Mouse (Mus musculus) midbrain, embryonic 16.5 days (tissue): ENCODE measurements around the gene Pecr. TPM values are rescaled to one million over a fixed set of nuclear protein-coding genes. Genes with fewer than 3 reads are reported as not detected.
A peak's percentile ranks its signal among the peaks of the same experiment; 100 is the strongest.
"Not testable (repeated sequence)": the region's sequence is repeated elsewhere in the genome, so short reads cannot be mapped to it uniquely, and the experiment has no call there.

Experiments used
- ATAC-seq: fragments of 200-750 bp; cut with Nextera tagmentation; 2 replicates; pipeline ENCODE4 v1.8.0; 2017; ENCODE audit warnings: moderate TSS enrichment
- H3K27ac ChIP-seq: fragments of 300-500 bp; sonication (generic); 2 replicates; pipeline ENCODE4 v1.5.1; 2014; ENCODE audit warnings: mild to moderate bottlenecking, low read length, mixed read lengths
- H3K27me3 ChIP-seq: fragments of 300-500 bp; sonication (generic); 2 replicates; pipeline ENCODE4 v1.6.1; 2014; ENCODE audit warnings: low read depth, low read length, mixed read lengths; ENCODE audit not compliant: control insufficient read depth, insufficient read depth
- H3K36me3 ChIP-seq: fragments of 300-500 bp; sonication (generic); 2 replicates; pipeline ENCODE4 v1.6.1; 2014; ENCODE audit warnings: mild to moderate bottlenecking, low read length, moderate library complexity, mixed read lengths; ENCODE audit not compliant: control insufficient read depth, insufficient read depth
- H3K4me1 ChIP-seq: fragments of 300-500 bp; sonication (generic); 2 replicates; pipeline ENCODE4 v1.6.1; 2014; ENCODE audit warnings: mild to moderate bottlenecking, low read length, mixed read lengths; ENCODE audit not compliant: control insufficient read depth, insufficient read depth
- H3K4me2 ChIP-seq: fragments of 300-500 bp; sonication (generic); 2 replicates; pipeline ENCODE4 v1.6.1; 2014; ENCODE audit warnings: mild to moderate bottlenecking, low read length, mixed read lengths
- H3K4me3 ChIP-seq: fragments of 300-500 bp; sonication (generic); 2 replicates; pipeline ENCODE4 v1.5.1; 2014; ENCODE audit warnings: low read depth, mild to moderate bottlenecking, low read length, moderate library complexity, mixed read lengths
- H3K9ac ChIP-seq: fragments of 300-500 bp; sonication (generic); 2 replicates; pipeline ENCODE4 v1.6.1; 2014; ENCODE audit warnings: low read depth, low read length, mixed read lengths
- H3K9me3 ChIP-seq: fragments of 300-500 bp; sonication (generic); replicated peaks from 2 replicates; pipeline ENCODE4 v1.6.1; 2014; ENCODE audit warnings: mild to moderate bottlenecking, low read length, mixed read lengths; ENCODE audit not compliant: control insufficient read depth, poor library complexity, severe bottlenecking
- WGBS: fragments of 180-500 bp; shearing (Covaris S2); extraction: QIAGEN DNeasy Blood & Tissue Kit; methylation state at CpG from one replicate; pipeline ENCODE4 v1.1.7; 2014; 5-methylcytosine and 5-hydroxymethylcytosine counted together
- polyA plus RNA-seq: library from polyadenylated mRNA; unstranded; fragments of >200 nt; fragmentation: Nextera tagmentation; extraction: Ambion mirVana; gene quantifications from 2 replicates; pipeline ENCODE4 v1.2.1, GENCODE M21; 2015

Gene Pecr
- polyA plus RNA-seq, 1 experiment from 2014 or later = 8.3 TPM

GRCm38 (mm10) chr1:72232592-72232991, 51.5 kb downstream of the Pecr start:
- WGBS = 84% methylated on average over 10 of the region's 10 CpGs
- H3K4me1 ChIP-seq, H3K4me3 ChIP-seq, H3K27me3 ChIP-seq, H3K27ac ChIP-seq, H3K36me3 ChIP-seq, H3K4me2 ChIP-seq, H3K9ac ChIP-seq, ATAC-seq, H3K9me3 ChIP-seq: not testable (repeated sequence)

- H3K36me3 ChIP-seq = no peaks in the 10 kb centered on the region
- H3K4me2 ChIP-seq = no peak overlapping the region
- H3K4me3 ChIP-seq = no peak overlapping the region
- no peaks in the 10 kb centered on the region for H3K9me3 ChIP-seq
- no peak overlapping the region for H3K9ac ChIP-seq
- no peak overlapping the region for H3K27ac ChIP-seq
- ATAC-seq = no peak
- peaks cover 6% of the 10 kb centered on the region for H3K27me3 ChIP-seq
- WGBS = 19% methylated on average over 3 of the region's 3 CpGs
- peaks cover 4% of the 10 kb centered on the region; the same call in 1 of the 2 replicates for H3K4me1 ChIP-seq
Measured at GRCm38 (mm10) chr1:72228974-72229373, 55.1 kb downstream of the Pecr start.

DNA sequence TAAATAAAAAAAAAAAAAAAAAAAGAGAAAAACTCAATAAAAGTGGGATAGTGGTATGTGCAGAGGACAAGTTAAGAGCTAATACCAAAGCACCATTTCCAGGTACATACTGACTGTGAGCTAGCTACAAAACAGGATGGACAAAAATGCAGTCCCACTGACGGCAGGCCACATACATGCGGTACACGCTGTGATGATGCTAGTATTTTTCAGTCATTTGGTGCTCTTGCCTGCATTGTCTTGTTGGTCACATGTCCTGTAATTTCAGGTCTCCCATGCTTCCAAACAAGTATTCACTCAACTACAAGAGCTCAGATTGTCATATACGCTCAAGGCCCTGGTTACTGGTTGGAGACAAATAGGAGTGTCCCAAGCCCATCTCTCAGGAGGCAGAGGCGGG, 56.6 kb downstream of the Pecr start:
- no peaks in the 10 kb centered on the region for H3K9me3 ChIP-seq
- no peak overlapping the region for H3K4me2 ChIP-seq
- ATAC-seq = no peak
- H3K4me3 ChIP-seq = no peak overlapping the region
- WGBS = 88% methylated on average over 5 of the region's 5 CpGs
- H3K36me3 ChIP-seq = no peaks in the 10 kb centered on the region
- no peak overlapping the region for H3K27ac ChIP-seq
- no peak overlapping the region for H3K9ac ChIP-seq
- H3K27me3 ChIP-seq = peaks cover 9% of the 10 kb centered on the region
- peaks cover 4% of the 10 kb centered on the region; the same call in 1 of the 2 replicates for H3K4me1 ChIP-seq

GRCm38 (mm10) chr1:72226887-72227481, 57.1 kb downstream of the Pecr start:
- WGBS = 60% methylated on average over 4 of the region's 4 CpGs
- Histone ChIP-seq H3K4me3 (no peak overlapping the region), H3K9ac (no peak overlapping the region), H3K36me3 (no peaks in the 10 kb centered on the region), H3K27me3 (peaks cover 9% of the 10 kb centered on the region), H3K27ac (no peak overlapping the region), H3K4me1 (peaks cover 4% of the 10 kb centered on the region; the same call in 1 of the 2 replicates), H3K9me3 (no peaks in the 10 kb centered on the region), H3K4me2 (no peak overlapping the region)
- ATAC-seq = no peak

DNA sequence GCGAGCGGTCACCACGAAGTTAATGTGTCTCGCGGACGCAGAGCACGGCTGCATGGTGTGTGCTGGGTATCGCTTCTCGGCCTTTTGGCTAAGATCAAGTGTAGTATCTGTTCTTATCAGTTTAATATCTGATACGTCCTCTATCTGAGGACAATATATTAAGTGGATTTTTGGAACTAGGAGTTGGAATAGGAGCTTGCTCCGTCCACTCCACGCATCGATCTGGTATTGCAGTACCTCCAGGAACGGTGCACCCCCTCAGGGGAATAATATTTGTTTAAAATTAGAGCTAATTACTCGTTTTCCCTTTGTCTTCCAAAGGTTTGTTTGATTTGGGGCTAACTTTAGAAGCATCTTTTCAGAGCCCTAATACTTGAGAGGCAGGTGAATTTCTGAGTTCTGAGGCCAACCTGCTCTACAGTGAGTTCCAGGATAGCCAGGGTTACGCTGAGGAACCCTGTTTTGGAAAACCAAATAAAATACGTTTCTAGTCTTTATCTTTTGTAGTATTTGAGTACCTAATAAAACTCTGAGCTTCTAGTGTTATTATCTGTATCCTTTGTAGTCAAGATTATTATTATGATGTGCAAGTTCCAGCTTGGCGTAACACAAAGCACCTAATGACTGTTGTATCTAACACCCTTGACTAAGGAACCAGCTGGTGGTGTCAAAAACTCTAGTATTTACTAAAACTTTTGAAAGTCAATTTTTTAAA, 57.8 kb downstream of the Pecr start:
- Histone ChIP-seq H3K36me3 (no peaks in the 10 kb centered on the region), H3K9me3 (no peaks in the 10 kb centered on the region), H3K27ac (peak overlapping the region; percentile 65; the same call in 1 of the 2 replicates), H3K9ac (peak overlapping the region; percentile 41), H3K4me1 (peaks cover 4% of the 10 kb centered on the region; the same call in 1 of the 2 replicates), H3K4me2 (peak overlapping the region; percentile 76), H3K4me3 (peak overlapping the region; percentile 51), H3K27me3 (peaks cover 9% of the 10 kb centered on the region)
- ATAC-seq = peak; percentile 87
- 3% methylated on average over 9 of the region's 18 CpGs for WGBS

- Histone ChIP-seq H3K27ac (peak overlapping the region; percentile 58), H3K4me3 (peak overlapping the region; percentile 51), H3K4me2 (peak overlapping the region; percentile 76), H3K9ac (peak overlapping the region; percentile 65)
- not testable (repeated sequence) for H3K27me3 ChIP-seq, H3K4me1 ChIP-seq, H3K9me3 ChIP-seq, H3K36me3 ChIP-seq
- under 1% methylated on average over 25 of the region's 31 CpGs for WGBS
- peak; percentile 92 for ATAC-seq
Measured at GRCm38 (mm10) chr1:72225720-72226171, 58.4 kb downstream of the Pecr start.

- ATAC-seq = no peak
- Histone ChIP-seq H3K9ac (peak overlapping the region; percentile 65), H3K27me3 (peaks cover 9% of the 10 kb centered on the region), H3K4me2 (peak overlapping the region; percentile 76), H3K9me3 (no peaks in the 10 kb centered on the region), H3K36me3 (no peaks in the 10 kb centered on the region), H3K27ac (peak overlapping the region; percentile 58), H3K4me1 (peaks cover 4% of the 10 kb centered on the region; the same call in 1 of the 2 replicates), H3K4me3 (peak overlapping the region; percentile 51)
- WGBS = 7% methylated on average over 13 of the region's 13 CpGs
Measured at GRCm38 (mm10) chr1:72225054-72225718, 58.9 kb downstream of the Pecr start.

DNA sequence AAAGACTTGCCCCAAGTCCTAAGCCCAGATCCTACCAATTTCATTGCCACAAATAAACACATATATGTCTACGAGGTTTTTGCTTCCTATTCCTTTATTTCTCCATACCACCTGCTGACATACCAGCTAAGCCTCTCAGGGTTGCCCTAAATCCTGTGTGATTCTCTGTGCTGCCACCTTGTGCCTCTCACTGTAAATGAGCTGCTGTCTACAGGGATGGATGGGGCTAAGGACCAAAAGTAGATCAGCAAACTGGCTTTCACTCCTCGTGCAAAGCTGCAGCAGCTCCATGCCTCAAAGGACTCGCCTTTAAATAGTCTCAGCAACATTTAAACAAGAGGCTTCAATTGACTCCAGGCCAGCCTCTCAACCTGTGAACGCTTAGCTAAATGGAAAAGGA, 64.1 kb downstream of the Pecr start:
- H3K9ac ChIP-seq = no peak overlapping the region
- ATAC-seq = no peak
- H3K4me3 ChIP-seq = no peak overlapping the region
- no peaks in the 10 kb centered on the region for H3K4me1 ChIP-seq
- peaks cover 9% of the 10 kb centered on the region for H3K27me3 ChIP-seq
- no peaks in the 10 kb centered on the region for H3K36me3 ChIP-seq
- H3K9me3 ChIP-seq = no peaks in the 10 kb centered on the region
- WGBS = 13% methylated on average over 4 of the region's 4 CpGs
- no peak overlapping the region for H3K27ac ChIP-seq
- H3K4me2 ChIP-seq = no peak overlapping the region

- 52% methylated on average over 2 of the region's 2 CpGs for WGBS
- no peak for ATAC-seq
Measured at GRCm38 (mm10) chr1:72219116-72219515, 65.0 kb downstream of the Pecr start.

More at GRCm38 (mm10) chr1:72219116-72219515, 65.0 kb downstream of the Pecr start:
- Histone ChIP-seq H3K27me3 (peaks cover 4% of the 10 kb centered on the region), H3K4me2 (no peak overlapping the region), H3K9me3 (no peaks in the 10 kb centered on the region), H3K4me3 (no peak overlapping the region), H3K36me3 (no peaks in the 10 kb centered on the region), H3K4me1 (no peaks in the 10 kb centered on the region), H3K27ac (no peak overlapping the region), H3K9ac (no peak overlapping the region)
